21 mouse cellular contexts compared by ENCODE assay signal in the genomic region with DNA sequence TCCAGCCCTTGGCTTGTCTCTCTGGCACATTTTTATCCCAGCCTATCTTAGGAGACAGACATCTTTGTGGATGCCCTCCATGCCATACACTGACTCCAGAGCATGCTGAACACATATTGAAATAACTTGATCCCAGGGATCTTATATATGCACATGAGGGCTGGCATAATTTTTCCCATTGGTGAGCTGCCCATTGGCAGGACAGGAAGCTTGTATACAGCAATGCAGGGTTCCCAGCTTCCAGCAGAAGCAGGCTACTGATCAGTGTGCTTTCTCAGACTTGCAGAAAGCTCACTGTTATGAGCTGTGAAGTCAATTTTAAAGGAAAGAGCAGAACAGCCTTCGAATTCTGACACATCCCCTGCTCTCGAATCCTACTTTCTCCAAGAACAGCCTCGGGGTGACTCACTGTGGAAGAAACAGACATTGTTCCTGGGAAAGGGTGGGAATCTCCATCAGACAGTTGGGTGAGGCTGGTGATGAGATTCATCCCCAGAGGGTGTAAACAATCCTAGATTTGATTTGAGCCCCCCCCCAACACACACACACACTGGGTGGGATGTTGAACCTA. TPM values are rescaled to one million over a fixed set of nuclear protein-coding genes. Genes with fewer than 3 reads are reported as not detected.
DNase-seq lines count a peak whose midpoint lies in the region.
"Had no signal": no experiment of that assay in that cellular context is flagged by ENCODE, and none has a peak within 500 bp of the region (broad histone marks: within the 10 kb centered on the region; RNA-seq: fewer than 3 reads in every experiment).

No protein-coding gene starts in this region.

- intact Hi-C loops in left cerebral cortex, postnatal 14 days (cut with DNase I), result no loop called here
- intact Hi-C loops in left cerebral cortex, postnatal 36 days (cut with DNase I), result no loop called here

- DNase-seq in frontal cortex, adult 2 months (ENCODE audit: extremely low spot score in 1 of 2, low spot score in 1 of 2), result peak; percentile 66 to 77
- no peak for DNase-seq in frontal cortex, postnatal 25 days (ENCODE audit: low spot score in 2 of 2)
- DNase-seq in left cerebral cortex, postnatal 14 days (ENCODE audit: low spot score in 2 of 2), result peak; percentile 34 to 62
- no peak for DNase-seq in left cerebral cortex, postnatal 36 days (ENCODE audit: low spot score in 2 of 2)
- DNase-seq in brain, adult 2 months (ENCODE audit: low read depth, low spot score), result peak; percentile 87
- peak; percentile 76 for DNase-seq in telencephalon, adult 2 months (ENCODE audit: low read depth, low spot score)
- DNase-seq: adrenal gland, adult 2 months; adrenal gland, postnatal 36 days; gastrocnemius, postnatal 10 days; kidney, adult 18-20 months; kidney, postnatal 36 days; liver, embryonic 13.5 days; lung, adult 18-20 months; lung, postnatal 10 days; thymus, postnatal 4 days had no signal

RNA-seq across cellular contexts. Expression of gene Sv2b, which starts 26.9 kb away (rescaled TPM):
- polyA plus RNA-seq in frontal cortex, adult 2 months (2012; rRNA removed), result 110 and 139 TPM in 2 replicates
- 100 to 1,000 TPM; 327 to 351 TPM for total RNA-seq in left cerebral cortex, postnatal 14 days (2021)
- 100 to 1,000 TPM; 371 to 401 TPM for total RNA-seq in left cerebral cortex, postnatal 36 days (2021)
- total RNA-seq: CH12.LX; common myeloid progenitor, adult 5-6 weeks; megakaryocyte-erythroid progenitor cell, adult 5-6 weeks had no signal
- polyA plus RNA-seq: activated CD4-positive, CD25-positive, alpha-beta regulatory T cell, adult 4 months; erythroblast, embryonic 14.5 days; macrophage had no signal

Comparison
In these comparisons a context has a peak if more than half of its experiments do, and no peak if none do; other contexts are left out.
1. DNase-seq: peak in frontal cortex, adult 2 months (2 of 2), left cerebral cortex, postnatal 14 days (2 of 2), brain, adult 2 months (single experiment) and telencephalon, adult 2 months (single experiment); none in frontal cortex, postnatal 25 days (0 of 2) and left cerebral cortex, postnatal 36 days (0 of 2).